ENCODE assay signal across 18 mouse cellular contexts in genomic region chr15:10829588-10829987, GRCm38 (mm10).
"Had no signal": no experiment of that assay in that cellular context is flagged by ENCODE, and none has a peak within 500 bp of the region (broad histone marks: within the 10 kb centered on the region; RNA-seq: fewer than 3 reads in every experiment).

No protein-coding gene starts in this region.

- DNase-seq: kidney, adult 11 months; kidney, adult 8-10 months; kidney, postnatal 10 days; kidney, postnatal 36 days; layer of hippocampus, postnatal 36 days; liver, embryonic 13.5 days; lung, embryonic 14.5 days; retina, postnatal 1 day; right cerebral cortex, postnatal 25 days; spleen, adult 18-20 months; thymus, postnatal 25 days had no signal

- H3K4me1 ChIP-seq: midbrain, embryonic 12.5 days; midbrain, embryonic 15.5 days; neural tube, embryonic 13.5 days; stomach, embryonic 15.5 days had no signal

- H3K9ac ChIP-seq: kidney, embryonic 15.5 days; liver, embryonic 13.5 days; lung, embryonic 14.5 days; midbrain, embryonic 12.5 days; midbrain, embryonic 15.5 days; neural tube, embryonic 13.5 days; stomach, embryonic 15.5 days had no signal

- H3K4me3 ChIP-seq: kidney, embryonic 15.5 days; left cerebral cortex, adult 2 months; liver, embryonic 13.5 days; midbrain, embryonic 12.5 days; midbrain, embryonic 15.5 days; neural tube, embryonic 13.5 days; stomach, embryonic 15.5 days had no signal

- H3K36me3 ChIP-seq: kidney, embryonic 15.5 days; liver, embryonic 13.5 days; midbrain, embryonic 12.5 days; midbrain, embryonic 15.5 days; neural tube, embryonic 13.5 days; stomach, embryonic 15.5 days had no signal

- H3K9me3 ChIP-seq: kidney, embryonic 15.5 days; liver, embryonic 13.5 days; midbrain, embryonic 12.5 days; midbrain, embryonic 15.5 days; neural tube, embryonic 13.5 days; stomach, embryonic 15.5 days had no signal

- H3K27ac ChIP-seq: kidney, embryonic 15.5 days; left cerebral cortex, adult 2 months; liver, embryonic 13.5 days; macrophage; midbrain, embryonic 12.5 days; midbrain, embryonic 15.5 days; neural tube, embryonic 13.5 days; stomach, embryonic 15.5 days had no signal

- H3K27me3 ChIP-seq: kidney, embryonic 15.5 days; liver, embryonic 13.5 days; midbrain, embryonic 12.5 days; midbrain, embryonic 15.5 days; neural tube, embryonic 13.5 days; stomach, embryonic 15.5 days had no signal

- H3K4me2 ChIP-seq: kidney, embryonic 15.5 days; liver, embryonic 13.5 days; lung, embryonic 14.5 days; midbrain, embryonic 12.5 days; midbrain, embryonic 15.5 days; neural tube, embryonic 13.5 days; stomach, embryonic 15.5 days had no signal

- ATAC-seq: midbrain, embryonic 15.5 days had no signal
